In genomic region chr3:63412220-63412937, GRCm38 (mm10) we compare ENCODE assay signal across 13 mouse cellular contexts.
A peak's percentile ranks its signal among the peaks of the same experiment; 100 is the strongest.
DNase-seq lines count a peak whose midpoint lies in the region; ATAC-seq and TF ChIP-seq lines count a peak whose summit lies in the region.
"Had no signal": no experiment of that assay in that cellular context is flagged by ENCODE, and none has a peak within 500 bp of the region (broad histone marks: within the 10 kb centered on the region; RNA-seq: fewer than 3 reads in every experiment).

No protein-coding gene starts in this region.

- H3K4me2 ChIP-seq in kidney, postnatal 0 days (ENCODE audit: low read length) = no peak overlapping the region
- no peak overlapping the region for H3K4me2 ChIP-seq in intestine, postnatal 0 days (replicated peaks; ENCODE audit: low read depth)
- H3K4me2 ChIP-seq: hindbrain, embryonic 15.5 days; stomach, embryonic 15.5 days had no signal

- no peak for ATAC-seq in kidney, postnatal 0 days (replicated peaks; ENCODE audit: low FRiP score, low read depth)
- ATAC-seq in intestine, postnatal 0 days = peak; percentile 95
- no peak for ATAC-seq in inflammation-experienced regulatory T-cells, adult 6 months
- ATAC-seq: activated CD4-positive, CD25-positive, alpha-beta regulatory T cell, adult 4 months had no signal

- no peak overlapping the region for H3K9ac ChIP-seq in kidney, postnatal 0 days (ENCODE audit: low read depth, low read length)
- no peak overlapping the region for H3K9ac ChIP-seq in intestine, postnatal 0 days (ENCODE audit: low read depth, low read length)
- H3K9ac ChIP-seq: hindbrain, embryonic 15.5 days; stomach, embryonic 15.5 days had no signal

- peak; percentile 77 for DNase-seq in kidney, postnatal 0 days (ENCODE audit: low spot score)
- DNase-seq in kidney, adult 18-20 months = no peak
- peak; percentile 40 for DNase-seq in adipocyte (ENCODE audit: low spot score)
- DNase-seq in embryonic facial prominence, embryonic 10.5 days (ENCODE audit: low spot score) = peak; percentile 44
- DNase-seq in spleen, postnatal 36 days (ENCODE audit: low spot score in 2 of 2) = no peak
- no peak for DNase-seq in thymus, postnatal 4 days
- DNase-seq: cerebellum, adult 8-10 months; right cerebral cortex, postnatal 14 days had no signal

- WGBS in kidney, postnatal 0 days = 36% methylated on average over 6 of the region's 6 CpGs
- WGBS in embryonic facial prominence, embryonic 10.5 days = 56% methylated on average over 6 of the region's 6 CpGs
- WGBS in intestine, postnatal 0 days = 40% methylated on average over 6 of the region's 6 CpGs

- no peaks in the 10 kb centered on the region for H3K36me3 ChIP-seq in kidney, postnatal 0 days (ENCODE audit: insufficient read depth, low read length)
- H3K36me3 ChIP-seq in embryonic facial prominence, embryonic 10.5 days (replicated peaks) = no peaks in the 10 kb centered on the region
- H3K36me3 ChIP-seq in intestine, postnatal 0 days (ENCODE audit: control insufficient read depth, insufficient read depth) = no peaks in the 10 kb centered on the region
- H3K36me3 ChIP-seq: hindbrain, embryonic 15.5 days; stomach, embryonic 15.5 days had no signal

- 0 out of 2 replicates have a peak overlapping the region, but pooled peaks have one; percentile 14 for H3K27ac ChIP-seq in kidney, postnatal 0 days
- H3K27ac ChIP-seq in embryonic facial prominence, embryonic 10.5 days (replicated peaks) = no peak overlapping the region; the same call in 1 of the 2 replicates
- no peak overlapping the region for H3K27ac ChIP-seq in intestine, postnatal 0 days (ENCODE audit: low read depth, low read length)
- H3K27ac ChIP-seq: hindbrain, embryonic 15.5 days; stomach, embryonic 15.5 days had no signal

- H3K9me3 ChIP-seq in kidney, postnatal 0 days (replicated peaks; ENCODE audit: low read length) = no peaks in the 10 kb centered on the region
- H3K9me3 ChIP-seq in embryonic facial prominence, embryonic 10.5 days = no peaks in the 10 kb centered on the region
- H3K9me3 ChIP-seq in intestine, postnatal 0 days (ENCODE audit: control insufficient read depth) = no peaks in the 10 kb centered on the region
- H3K9me3 ChIP-seq: hindbrain, embryonic 15.5 days; stomach, embryonic 15.5 days had no signal

- H3K27me3 ChIP-seq in kidney, postnatal 0 days (ENCODE audit: insufficient read depth, low read length) = no peaks in the 10 kb centered on the region
- no peaks in the 10 kb centered on the region for H3K27me3 ChIP-seq in embryonic facial prominence, embryonic 10.5 days (replicated peaks; ENCODE audit: low read depth, poor library complexity, severe bottlenecking)
- H3K27me3 ChIP-seq in intestine, postnatal 0 days (replicated peaks; ENCODE audit: control insufficient read depth, insufficient read depth, low read length) = no peaks in the 10 kb centered on the region
- H3K27me3 ChIP-seq: hindbrain, embryonic 15.5 days; stomach, embryonic 15.5 days had no signal

- H3K4me3 ChIP-seq in kidney, postnatal 0 days (replicated peaks; ENCODE audit: low read depth, low read length) = no peak overlapping the region
- no peak overlapping the region for H3K4me3 ChIP-seq in embryonic facial prominence, embryonic 10.5 days
- no peak overlapping the region for H3K4me3 ChIP-seq in intestine, postnatal 0 days (ENCODE audit: low read depth, low read length)
- H3K4me3 ChIP-seq: hindbrain, embryonic 15.5 days; stomach, embryonic 15.5 days had no signal

- H3K4me1 ChIP-seq in kidney, postnatal 0 days (replicated peaks; ENCODE audit: insufficient read depth, low read length) = no peaks in the 10 kb centered on the region
- peaks cover 15% of the 10 kb centered on the region for H3K4me1 ChIP-seq in embryonic facial prominence, embryonic 10.5 days
- H3K4me1 ChIP-seq in intestine, postnatal 0 days (replicated peaks; ENCODE audit: control insufficient read depth, insufficient read depth, low read length) = no peaks in the 10 kb centered on the region; the same call in 1 of the 2 replicates
- H3K4me1 ChIP-seq: hindbrain, embryonic 15.5 days had no signal

- no peak for TF ChIP-seq CTCF in kidney, postnatal 0 days (IDR thresholded peaks at IDR 0.05; ENCODE audit: low read depth)
- TF ChIP-seq CTCF in intestine, postnatal 0 days (IDR thresholded peaks at IDR 0.05; ENCODE audit: low read depth) = no peak

Comparison
In these comparisons a context has a peak if more than half of its experiments do, and no peak if none do; other contexts are left out.
1. DNase-seq: peak in kidney, postnatal 0 days (single experiment), adipocyte (single experiment) and embryonic facial prominence, embryonic 10.5 days (single experiment); none in kidney, adult 18-20 months (single experiment), spleen, postnatal 36 days (0 of 2) and thymus, postnatal 4 days (single experiment).